Mouse (Mus musculus) lung, adult 2 months (tissue): ENCODE data around the gene Igsf11.

ENCODE experiments used
- CTCF ChIP-seq: fragments of 200-500 bp; IDR thresholded peaks from 2 replicates; pipeline ENCODE4 v1.5.1; 2011; ENCODE audit warnings: mild to moderate bottlenecking, low read length, control low read depth; ENCODE audit not compliant: insufficient read depth
- POLR2A ChIP-seq: fragments of 200-500 bp; IDR thresholded peaks from 2 replicates; pipeline ENCODE4 v1.6.1; 2011; ENCODE audit warnings: low read depth, mild to moderate bottlenecking, control low read depth, low read length, borderline replicate concordance; ENCODE audit errors: extremely low read depth

DNA sequence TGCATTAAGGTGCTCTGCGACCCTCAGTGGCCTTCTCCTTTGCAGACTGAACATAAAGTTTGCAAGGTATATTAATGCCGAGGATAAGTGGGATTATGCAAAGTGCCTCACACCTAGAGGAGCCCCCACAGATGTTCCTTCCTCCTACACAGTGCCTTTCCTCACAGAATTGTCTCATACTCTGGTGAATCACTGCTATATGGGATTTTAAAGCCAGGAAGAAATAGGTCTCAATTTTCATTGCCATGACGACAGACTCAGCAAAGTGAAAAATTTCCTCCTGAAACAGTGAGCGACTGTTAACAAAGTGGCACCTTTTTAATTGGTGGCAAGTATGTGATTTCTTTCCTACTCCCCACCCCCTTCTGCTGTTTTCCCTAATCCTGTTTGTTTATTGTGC, 18.0 kb upstream of the Igsf11 start:
- TF ChIP-seq CTCF (no peak), POLR2A (no peak)
